ENCODE assay signal across 8 mouse cellular contexts in the genomic region with DNA sequence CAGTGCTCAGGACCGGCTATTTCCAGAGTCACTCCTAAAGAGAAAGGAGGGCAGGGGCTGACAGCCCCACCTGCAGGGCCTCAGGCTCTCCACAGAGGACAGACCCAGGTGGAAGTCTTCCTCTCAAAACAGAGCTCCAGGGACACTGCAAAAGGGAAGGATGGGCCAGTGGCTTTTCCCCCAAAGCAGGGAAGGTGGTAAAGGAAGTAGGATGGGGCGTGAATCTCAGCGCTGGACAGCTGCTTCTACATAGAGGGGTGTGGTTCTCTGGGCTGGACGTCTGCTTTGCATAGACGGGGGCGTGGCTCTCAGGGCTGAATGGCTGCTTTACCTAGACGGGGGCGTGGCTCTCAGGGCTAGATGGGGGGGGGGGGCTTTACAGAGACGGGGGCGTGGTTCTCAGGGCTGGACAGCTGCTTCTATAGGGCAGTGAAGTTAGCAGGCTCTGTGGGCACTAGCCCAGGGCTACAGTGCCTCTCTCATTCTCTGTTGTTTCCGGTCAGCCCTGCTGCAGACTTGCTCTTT. TPM values are rescaled to one million over a fixed set of nuclear protein-coding genes. Genes with fewer than 3 reads are reported as not detected.
DNase-seq lines count a peak whose midpoint lies in the region; ATAC-seq lines count a peak whose summit lies in the region.

No protein-coding gene starts in this region.

- H3K4me2 ChIP-seq in hindbrain, embryonic 11.5 days (replicated peaks; ENCODE audit: low read depth, low read length) = no peak overlapping the region; the same call in 1 of the 2 replicates
- no peak overlapping the region for H3K4me2 ChIP-seq in hindbrain, embryonic 14.5 days (replicated peaks)

- peak; percentile 85 for DNase-seq in hindbrain, embryonic 11.5 days (ENCODE audit: low spot score)
- no peak for DNase-seq in hindbrain, embryonic 14.5 days (ENCODE audit: low spot score)
- peak; percentile 82 for DNase-seq in embryo, embryonic 9.5 days (ENCODE audit: extremely low spot score)
- DNase-seq in kidney, postnatal 14 days = peak; percentile 71
- DNase-seq in thymus, postnatal 25 days = no peak
- DNase-seq in layer of hippocampus, postnatal 14 days (ENCODE audit: low spot score in 2 of 2) = no peak

- peak; percentile 88 for ATAC-seq in hindbrain, embryonic 11.5 days (ENCODE audit: low FRiP score)
- no peak for ATAC-seq in hindbrain, embryonic 14.5 days (ENCODE audit: low FRiP score)
- ATAC-seq in megakaryocyte, adult 5-6 weeks (ENCODE audit: poor library complexity, severe bottlenecking) = peak; percentile 44
- no peak for ATAC-seq in CD4-positive, CD25-positive, alpha-beta regulatory T cell, adult 4 months

- no peaks in the 10 kb centered on the region for H3K4me1 ChIP-seq in hindbrain, embryonic 11.5 days (replicated peaks; ENCODE audit: control insufficient read depth, insufficient read depth, low read length)
- no peaks in the 10 kb centered on the region for H3K4me1 ChIP-seq in hindbrain, embryonic 14.5 days (replicated peaks; ENCODE audit: control insufficient read depth, insufficient read depth, low read length)

- 4% methylated on average over 8 of the region's 11 CpGs for WGBS in hindbrain, embryonic 11.5 days
- WGBS in hindbrain, embryonic 14.5 days = 6% methylated on average over 10 of the region's 11 CpGs

- no peak overlapping the region for H3K4me3 ChIP-seq in hindbrain, embryonic 11.5 days (ENCODE audit: low read depth, low read length)
- no peak overlapping the region for H3K4me3 ChIP-seq in hindbrain, embryonic 14.5 days (replicated peaks; ENCODE audit: low read length)

- no peaks in the 10 kb centered on the region for H3K36me3 ChIP-seq in hindbrain, embryonic 11.5 days (ENCODE audit: control insufficient read depth, insufficient read depth, low read length)
- no peaks in the 10 kb centered on the region for H3K36me3 ChIP-seq in hindbrain, embryonic 14.5 days (replicated peaks; ENCODE audit: control insufficient read depth, insufficient read depth)

- peaks cover 12% of the 10 kb centered on the region for H3K27me3 ChIP-seq in hindbrain, embryonic 11.5 days (ENCODE audit: control insufficient read depth, insufficient read depth, low read length)
- peaks cover 17% of the 10 kb centered on the region; the same call in 1 of the 2 replicates for H3K27me3 ChIP-seq in hindbrain, embryonic 14.5 days (ENCODE audit: control insufficient read depth, insufficient read depth, low read length)

- no peak overlapping the region for H3K9ac ChIP-seq in hindbrain, embryonic 11.5 days (ENCODE audit: low read depth, low read length)
- H3K9ac ChIP-seq in hindbrain, embryonic 14.5 days = no peak overlapping the region

- H3K9me3 ChIP-seq in hindbrain, embryonic 11.5 days (ENCODE audit: control insufficient read depth, low read length) = no peaks in the 10 kb centered on the region
- H3K9me3 ChIP-seq in hindbrain, embryonic 14.5 days (ENCODE audit: control insufficient read depth, low read length) = no peaks in the 10 kb centered on the region

- H3K27ac ChIP-seq in hindbrain, embryonic 11.5 days (ENCODE audit: low read depth, low read length) = no peak overlapping the region
- H3K27ac ChIP-seq in hindbrain, embryonic 14.5 days = no peak overlapping the region

RNA-seq across cellular contexts. Expression of a gene that starts 3.1 kb away (rescaled TPM):
- polyA plus RNA-seq in hindbrain, embryonic 11.5 days (2014; fragmentation: Nextera tagmentation; extraction: Ambion mirVana) = 2.3 and 4.1 TPM in 2 replicates
- polyA plus RNA-seq in hindbrain, embryonic 14.5 days (2014; fragmentation: Nextera tagmentation; extraction: Ambion mirVana) = 0.17 and 0.23 TPM in 2 replicates
- total RNA-seq in megakaryocyte, adult 5-6 weeks (2015) = 0.07 TPM in 1 of 2 replicates, not detected in the other
- not detected in 2 replicates for total RNA-seq in megakaryocyte, adult 5-6 weeks (2017)
- under 1 TPM; 0.12 to 0.23 TPM for polyA plus RNA-seq in CD4-positive, CD25-positive, alpha-beta regulatory T cell, adult 4 months (2017; shearing (Covaris generic))
- under 1 TPM; 0.64 to 0.67 TPM for total RNA-seq in layer of hippocampus, postnatal 14 days (2021)

RNA-seq across cellular contexts. Expression of a gene that starts 28.7 kb away (rescaled TPM):
- 16.1 and 20.0 TPM in 2 replicates for polyA plus RNA-seq in hindbrain, embryonic 11.5 days (2014; fragmentation: Nextera tagmentation; extraction: Ambion mirVana)
- 10.2 and 11.7 TPM in 2 replicates for polyA plus RNA-seq in hindbrain, embryonic 14.5 days (2014; fragmentation: Nextera tagmentation; extraction: Ambion mirVana)
- total RNA-seq in megakaryocyte, adult 5-6 weeks (2015) = 5.5 and 6.7 TPM in 2 replicates
- 19.1 and 20.6 TPM in 2 replicates for total RNA-seq in megakaryocyte, adult 5-6 weeks (2017)
- 1 to 10 TPM; 6.6 to 9.4 TPM for polyA plus RNA-seq in CD4-positive, CD25-positive, alpha-beta regulatory T cell, adult 4 months (2017; shearing (Covaris generic))
- 1 to 10 TPM; 8.4 to 8.5 TPM for total RNA-seq in layer of hippocampus, postnatal 14 days (2021)

RNA-seq across cellular contexts. Expression of a gene that starts 28.8 kb away (rescaled TPM):
- 38.7 and 39.0 TPM in 2 replicates for polyA plus RNA-seq in hindbrain, embryonic 11.5 days (2014; fragmentation: Nextera tagmentation; extraction: Ambion mirVana)
- polyA plus RNA-seq in hindbrain, embryonic 14.5 days (2014; fragmentation: Nextera tagmentation; extraction: Ambion mirVana) = 32.4 and 37.0 TPM in 2 replicates
- 37.3 and 38.8 TPM in 2 replicates for total RNA-seq in megakaryocyte, adult 5-6 weeks (2015)
- 28.5 and 37.2 TPM in 2 replicates for total RNA-seq in megakaryocyte, adult 5-6 weeks (2017)
- 10 to 100 TPM; 58.5 to 63.8 TPM for polyA plus RNA-seq in CD4-positive, CD25-positive, alpha-beta regulatory T cell, adult 4 months (2017; shearing (Covaris generic))
- total RNA-seq in layer of hippocampus, postnatal 14 days (2021) = 10 to 100 TPM; 19.8 to 22.2 TPM

RNA-seq across cellular contexts. Expression of a gene that starts 56.2 kb away (rescaled TPM):
- polyA plus RNA-seq in hindbrain, embryonic 11.5 days (2014; fragmentation: Nextera tagmentation; extraction: Ambion mirVana) = 1.4 and 1.5 TPM in 2 replicates
- 0.59 and 1.1 TPM in 2 replicates for polyA plus RNA-seq in hindbrain, embryonic 14.5 days (2014; fragmentation: Nextera tagmentation; extraction: Ambion mirVana)
- total RNA-seq in megakaryocyte, adult 5-6 weeks (2015) = 2.3 and 2.5 TPM in 2 replicates
- total RNA-seq in megakaryocyte, adult 5-6 weeks (2017) = 1.7 and 3.2 TPM in 2 replicates
- 1 to 10 TPM; 1.6 to 1.9 TPM for polyA plus RNA-seq in CD4-positive, CD25-positive, alpha-beta regulatory T cell, adult 4 months (2017; shearing (Covaris generic))
- under 1 TPM; 0.24 to 0.67 TPM for total RNA-seq in layer of hippocampus, postnatal 14 days (2021)

Comparison
In these comparisons a context has a peak if more than half of its experiments do, and no peak if none do; other contexts are left out.
1. ATAC-seq: peak in hindbrain, embryonic 11.5 days (single experiment) and megakaryocyte, adult 5-6 weeks (single experiment); none in hindbrain, embryonic 14.5 days (single experiment) and CD4-positive, CD25-positive, alpha-beta regulatory T cell, adult 4 months (single experiment).
2. DNase-seq: peak in hindbrain, embryonic 11.5 days (single experiment), embryo, embryonic 9.5 days (single experiment) and kidney, postnatal 14 days (single experiment); none in hindbrain, embryonic 14.5 days (single experiment), thymus, postnatal 25 days (single experiment) and layer of hippocampus, postnatal 14 days (0 of 2).